Mouse (Mus musculus) neural tube, embryonic 13.5 days (tissue): ENCODE data around the gene Slc30a3. TPM values are rescaled to one million over a fixed set of nuclear protein-coding genes. Genes with fewer than 3 reads are reported as not detected.

Source experiments
- ATAC-seq: fragments of 200-750 bp; cut with Nextera tagmentation; 2 replicates; pipeline ENCODE4 v1.8.0; 2017; ENCODE audit warnings: low read depth, mild to moderate bottlenecking, moderate TSS enrichment, moderate library complexity
- H3K27ac ChIP-seq: fragments of 300-500 bp; sonication (generic); replicated peaks from 2 replicates; pipeline ENCODE4 v1.5.1; 2015; ENCODE audit warnings: moderate library complexity, mild to moderate bottlenecking, inconsistent platforms
- H3K27me3 ChIP-seq: fragments of 300-500 bp; sonication (generic); 2 replicates; pipeline ENCODE4 v1.6.1; 2015; ENCODE audit warnings: mild to moderate bottlenecking, inconsistent platforms
- H3K36me3 ChIP-seq: fragments of 300-500 bp; sonication (generic); 2 replicates; pipeline ENCODE4 v1.6.1; 2015; ENCODE audit warnings: mild to moderate bottlenecking, inconsistent platforms
- H3K4me1 ChIP-seq: fragments of 300-500 bp; sonication (generic); replicated peaks from 2 replicates; pipeline ENCODE4 v1.6.1; 2015; ENCODE audit warnings: inconsistent platforms
- H3K4me2 ChIP-seq: fragments of 300-500 bp; sonication (generic); 2 replicates; pipeline ENCODE4 v1.6.1; 2015; ENCODE audit warnings: inconsistent platforms, mild to moderate bottlenecking, moderate library complexity
- H3K4me3 ChIP-seq: fragments of 300-500 bp; sonication (generic); 2 replicates; pipeline ENCODE4 v1.5.1; 2015; ENCODE audit warnings: mild to moderate bottlenecking, inconsistent platforms
- H3K9ac ChIP-seq: fragments of 300-500 bp; sonication (generic); 2 replicates; pipeline ENCODE4 v1.6.1; 2015; ENCODE audit warnings: moderate library complexity, mild to moderate bottlenecking, inconsistent platforms
- H3K9me3 ChIP-seq: fragments of 300-500 bp; sonication (generic); 2 replicates; pipeline ENCODE4 v1.6.1; 2016; ENCODE audit warnings: inconsistent platforms
- WGBS: fragments of 180-500 bp; shearing (Covaris S2); methylation state at CpG from one replicate; pipeline ENCODE4 v1.1.7; 2015; 5-methylcytosine and 5-hydroxymethylcytosine counted together
- polyA plus RNA-seq: library from polyadenylated mRNA; unstranded; fragments of >200 nt; fragmentation: Nextera tagmentation; extraction: Ambion mirVana; gene quantifications from 2 replicates; pipeline ENCODE4 v1.2.1, GENCODE M21; 2015

Slc30a3 gene
- polyA plus RNA-seq, 1 experiment from 2014 or later: 28.9 TPM

DNA sequence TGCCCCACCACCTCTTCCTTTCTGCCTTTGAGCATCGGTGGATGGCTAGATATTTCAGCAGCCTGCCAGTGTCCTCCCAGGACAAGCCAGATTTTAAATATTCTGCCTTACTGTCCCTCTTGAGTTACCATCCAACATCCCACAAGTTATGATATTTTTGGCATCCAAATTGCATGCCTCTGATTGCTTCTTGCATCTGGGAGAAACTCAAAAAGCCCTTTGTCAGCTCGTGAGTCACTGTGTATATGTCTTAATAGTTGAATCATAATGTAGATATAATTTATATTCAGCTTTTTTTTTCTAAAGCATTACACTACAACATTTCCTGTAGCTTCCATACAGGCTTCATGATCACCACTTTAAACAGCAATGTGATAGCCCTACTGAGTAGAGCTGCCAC lies 20.9 kb downstream of the Slc30a3 start:
- WGBS: 68% methylated on average over 2 of the region's 2 CpGs
- no peak for ATAC-seq
- no peaks in the 10 kb centered on the region for H3K36me3 ChIP-seq
- H3K9me3 ChIP-seq: no peaks in the 10 kb centered on the region
- H3K27me3 ChIP-seq: peaks cover 44% of the 10 kb centered on the region
- no peak overlapping the region for H3K27ac ChIP-seq
- H3K9ac ChIP-seq: no peak overlapping the region
- no peak overlapping the region for H3K4me2 ChIP-seq
- H3K4me1 ChIP-seq: peaks cover 55% of the 10 kb centered on the region
- H3K4me3 ChIP-seq: no peak overlapping the region

DNA sequence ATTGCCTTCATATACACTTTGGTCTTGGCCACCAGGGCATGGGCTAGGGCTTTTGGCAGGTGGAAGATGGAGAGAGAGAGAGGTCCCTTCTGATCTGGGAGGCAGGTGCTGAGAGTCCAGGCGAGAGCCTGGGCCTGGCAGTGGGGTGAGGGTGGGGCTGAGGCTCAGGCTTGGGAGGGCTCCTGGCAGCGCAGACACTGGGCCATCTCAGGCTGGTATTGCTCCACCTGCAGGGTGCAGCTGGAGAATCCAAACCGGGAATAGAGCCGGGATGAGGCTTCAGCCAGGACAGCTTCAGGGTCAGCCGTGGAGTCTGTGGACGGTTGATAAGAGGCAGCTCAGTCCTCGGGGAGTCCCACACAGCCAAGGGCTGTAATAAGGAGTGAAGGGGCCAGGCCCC lies 21.4 kb downstream of the Slc30a3 start:
- peaks cover 53% of the 10 kb centered on the region for H3K4me1 ChIP-seq
- no peak for ATAC-seq
- H3K4me3 ChIP-seq: no peak overlapping the region
- no peak overlapping the region for H3K27ac ChIP-seq
- no peak overlapping the region for H3K4me2 ChIP-seq
- H3K9ac ChIP-seq: no peak overlapping the region
- no peaks in the 10 kb centered on the region for H3K36me3 ChIP-seq
- 32% methylated on average over 7 of the region's 7 CpGs for WGBS
- H3K27me3 ChIP-seq: peaks cover 39% of the 10 kb centered on the region
- H3K9me3 ChIP-seq: no peaks in the 10 kb centered on the region

DNA sequence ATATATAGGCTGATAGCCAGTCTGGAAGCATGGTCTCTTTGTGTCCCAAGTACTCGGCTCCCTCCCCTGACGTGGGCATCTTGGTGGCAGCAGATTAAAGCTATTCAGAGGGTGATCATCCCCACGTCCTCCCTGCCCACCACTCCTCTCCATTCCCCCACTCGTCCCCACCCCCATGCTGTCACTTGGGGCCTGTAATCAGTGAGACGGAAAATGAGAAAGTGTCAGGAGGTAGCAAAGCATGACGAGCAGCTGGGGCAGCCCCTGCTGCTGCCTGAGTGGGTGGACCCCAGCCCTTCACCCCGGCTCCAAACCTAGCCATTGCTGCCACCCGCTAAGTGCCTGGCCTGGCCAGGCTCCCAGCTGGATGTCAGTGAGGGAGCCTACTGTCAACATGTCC lies 24.1 kb downstream of the Slc30a3 start:
- no peak overlapping the region for H3K4me2 ChIP-seq
- H3K4me3 ChIP-seq: no peak overlapping the region
- H3K36me3 ChIP-seq: peaks cover 3% of the 10 kb centered on the region
- 0 out of 2 replicates have a peak overlapping the region, but pooled peaks have one; percentile 8 for H3K9ac ChIP-seq
- ATAC-seq: peak; percentile 42
- peak overlapping the region; percentile 80 for H3K27ac ChIP-seq
- H3K27me3 ChIP-seq: peaks cover 13% of the 10 kb centered on the region
- 5% methylated on average over 8 of the region's 8 CpGs for WGBS
- H3K9me3 ChIP-seq: no peaks in the 10 kb centered on the region
- H3K4me1 ChIP-seq: peaks cover 36% of the 10 kb centered on the region

DNA sequence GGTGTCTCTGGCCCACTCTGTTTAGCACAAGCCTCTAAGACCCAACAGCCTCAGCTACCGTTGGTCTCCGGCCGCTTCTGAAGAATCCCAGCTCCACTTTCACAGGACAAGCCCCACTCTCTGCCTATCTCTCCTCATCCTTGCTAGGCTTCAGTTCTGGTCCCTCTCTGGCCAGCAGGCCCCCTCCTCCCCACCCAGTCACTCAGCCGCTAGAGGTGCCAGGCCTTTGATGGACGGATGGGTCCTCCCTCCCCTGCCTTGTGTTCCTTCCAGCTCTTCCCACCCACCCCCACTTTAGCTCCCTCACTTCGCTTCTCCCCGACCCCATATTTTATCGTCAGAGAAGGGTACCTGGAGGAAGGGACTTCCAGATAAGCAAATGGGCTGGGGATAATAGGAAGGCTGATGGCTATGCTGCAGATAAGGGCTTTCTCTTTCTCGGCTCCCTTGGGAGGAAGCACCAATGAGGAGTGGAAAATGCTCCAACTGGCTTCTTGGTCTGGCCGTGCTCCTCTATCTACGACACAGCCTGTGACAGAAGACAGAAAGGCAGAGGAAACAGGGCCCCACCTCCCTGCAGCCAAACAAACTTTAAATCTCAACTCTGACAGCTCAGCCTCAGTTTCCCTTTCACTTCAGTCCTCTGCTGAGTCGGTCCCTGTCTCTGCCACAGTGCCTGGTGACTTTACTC lies 25.0 kb downstream of the Slc30a3 start:
- peaks cover 4% of the 10 kb centered on the region; the same call in 1 of the 2 replicates for H3K27me3 ChIP-seq
- H3K4me2 ChIP-seq: 0 out of 2 replicates have a peak overlapping the region, but pooled peaks have one; percentile 1
- peak; percentile 36 for ATAC-seq
- H3K4me3 ChIP-seq: no peak overlapping the region
- peak overlapping the region; percentile 80 for H3K27ac ChIP-seq
- peak overlapping the region; percentile 6; the same call in 1 of the 2 replicates for H3K9ac ChIP-seq
- WGBS: 41% methylated on average over 12 of the region's 12 CpGs
- H3K4me1 ChIP-seq: peaks cover 36% of the 10 kb centered on the region
- H3K9me3 ChIP-seq: no peaks in the 10 kb centered on the region
- peaks cover 12% of the 10 kb centered on the region for H3K36me3 ChIP-seq

DNA sequence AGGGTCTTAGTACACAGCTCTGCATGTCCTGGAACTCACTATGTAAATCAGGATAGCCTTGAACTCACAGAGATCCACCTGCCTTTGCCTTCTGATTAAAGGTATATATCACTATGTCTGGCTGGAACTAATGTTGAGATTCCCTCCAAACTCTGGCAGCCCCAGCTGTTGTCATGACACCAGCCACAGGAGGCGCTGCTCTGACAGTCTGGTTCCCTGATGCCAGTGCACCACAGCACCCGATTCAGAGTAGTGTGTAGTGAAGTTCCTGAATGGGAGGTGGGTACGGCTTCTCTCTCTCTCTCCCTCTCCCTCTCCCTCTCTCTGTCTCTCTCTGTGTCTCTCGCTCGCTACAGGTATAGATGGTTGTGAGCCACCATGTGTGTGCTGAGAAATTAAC lies 25.7 kb downstream of the Slc30a3 start:
- ATAC-seq: peak; percentile 7; the same call in 1 of the 2 replicates
- 9% methylated on average over 5 of the region's 5 CpGs for WGBS

DNA sequence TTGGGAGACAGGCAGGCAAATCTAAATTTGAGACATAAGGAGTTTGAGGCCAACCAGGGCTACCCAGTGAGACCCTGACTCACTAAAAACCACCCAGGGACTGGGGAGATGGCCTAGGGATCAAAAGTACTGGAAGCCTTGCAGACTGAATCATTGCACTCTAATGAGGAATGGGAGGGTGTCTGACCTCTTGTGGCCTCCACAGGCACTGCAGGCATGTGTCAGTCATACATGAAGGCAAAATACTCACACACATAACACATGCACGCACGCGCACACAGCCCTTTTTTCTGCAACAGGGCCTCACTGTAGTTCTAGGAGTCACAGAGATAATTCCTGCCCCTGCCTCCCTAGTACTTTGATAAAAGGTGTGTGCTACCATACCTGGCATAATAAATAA lies 26.7 kb downstream of the Slc30a3 start:
- Histone ChIP-seq H3K36me3 (peaks cover 29% of the 10 kb centered on the region), H3K4me1 (peaks cover 29% of the 10 kb centered on the region), H3K9ac (no peak overlapping the region), H3K27me3 (no peaks in the 10 kb centered on the region), H3K9me3 (no peaks in the 10 kb centered on the region), H3K4me3 (no peak overlapping the region), H3K4me2 (no peak overlapping the region), H3K27ac (no peak overlapping the region)
- ATAC-seq: no peak
- 77% methylated on average over 3 of the region's 3 CpGs for WGBS

More for the DNA sequence above, 25.7 kb downstream of the Slc30a3 start:
- H3K27ac ChIP-seq: peak overlapping the region; percentile 80; the same call in 1 of the 2 replicates
- no peaks in the 10 kb centered on the region for H3K9me3 ChIP-seq
- H3K27me3 ChIP-seq: no peaks in the 10 kb centered on the region
- H3K9ac ChIP-seq: no peak overlapping the region
- H3K4me1 ChIP-seq: peaks cover 36% of the 10 kb centered on the region
- H3K4me3 ChIP-seq: no peak overlapping the region
- no peak overlapping the region for H3K4me2 ChIP-seq
- peaks cover 19% of the 10 kb centered on the region for H3K36me3 ChIP-seq

DNA sequence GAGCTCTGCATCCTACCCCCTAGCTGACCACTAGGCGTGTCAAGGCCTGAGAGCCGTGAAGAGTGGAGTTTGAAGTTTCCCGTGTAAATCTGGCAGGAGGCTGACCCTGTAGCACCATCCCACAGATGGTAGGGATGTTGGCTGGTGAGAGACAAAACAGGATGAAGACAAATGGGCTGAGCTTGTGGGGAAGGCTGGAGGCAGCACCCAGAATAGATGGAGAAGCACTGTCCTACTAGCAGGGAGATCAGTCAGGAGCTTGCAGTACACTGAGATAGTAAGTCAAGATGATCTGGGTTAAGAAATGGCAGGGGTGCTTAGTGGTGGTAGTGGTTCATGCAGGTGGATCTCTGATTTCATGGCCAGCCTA lies 27.3 kb downstream of the Slc30a3 start:
- H3K4me1 ChIP-seq: peaks cover 25% of the 10 kb centered on the region
- H3K4me3 ChIP-seq: no peak overlapping the region
- H3K27ac ChIP-seq: no peak overlapping the region
- 71% methylated on average over 3 of the region's 3 CpGs for WGBS
- peaks cover 35% of the 10 kb centered on the region for H3K36me3 ChIP-seq
- no peaks in the 10 kb centered on the region for H3K27me3 ChIP-seq
- no peak overlapping the region for H3K4me2 ChIP-seq
- no peaks in the 10 kb centered on the region for H3K9me3 ChIP-seq
- no peak for ATAC-seq
- H3K9ac ChIP-seq: no peak overlapping the region

GRCm38 (mm10) chr5:31080059-31080794 lies 27.8 kb downstream of the Slc30a3 start:
- Histone ChIP-seq H3K27ac (no peak overlapping the region), H3K4me2 (no peak overlapping the region), H3K36me3 (peaks cover 40% of the 10 kb centered on the region), H3K4me1 (peaks cover 25% of the 10 kb centered on the region), H3K27me3 (no peaks in the 10 kb centered on the region), H3K4me3 (no peak overlapping the region), H3K9me3 (no peaks in the 10 kb centered on the region), H3K9ac (no peak overlapping the region)
- WGBS: 85% methylated on average over 13 of the region's 13 CpGs
- no peak for ATAC-seq

- peaks cover 79% of the 10 kb centered on the region for H3K36me3 ChIP-seq
- no peak overlapping the region for H3K4me2 ChIP-seq
- no peak overlapping the region for H3K9ac ChIP-seq
- no peak overlapping the region for H3K27ac ChIP-seq
- no peak overlapping the region for H3K4me3 ChIP-seq
- no peaks in the 10 kb centered on the region for H3K9me3 ChIP-seq
- ATAC-seq: no peak
- H3K4me1 ChIP-seq: no peaks in the 10 kb centered on the region
- no peaks in the 10 kb centered on the region for H3K27me3 ChIP-seq
- 92% methylated on average over 13 of the region's 13 CpGs for WGBS
Observed at GRCm38 (mm10) chr5:31076346-31076745, 31.7 kb downstream of the Slc30a3 start.

GRCm38 (mm10) chr5:31073176-31073575 lies 34.9 kb downstream of the Slc30a3 start:
- Histone ChIP-seq H3K36me3 (peaks cover 100% of the 10 kb centered on the region), H3K27me3 (no peaks in the 10 kb centered on the region), H3K4me3 (no peak overlapping the region), H3K4me2 (no peak overlapping the region), H3K9me3 (no peaks in the 10 kb centered on the region), H3K9ac (no peak overlapping the region), H3K4me1 (no peaks in the 10 kb centered on the region), H3K27ac (no peak overlapping the region)
- WGBS: 91% methylated on average over 12 of the region's 12 CpGs
- no peak for ATAC-seq

DNA sequence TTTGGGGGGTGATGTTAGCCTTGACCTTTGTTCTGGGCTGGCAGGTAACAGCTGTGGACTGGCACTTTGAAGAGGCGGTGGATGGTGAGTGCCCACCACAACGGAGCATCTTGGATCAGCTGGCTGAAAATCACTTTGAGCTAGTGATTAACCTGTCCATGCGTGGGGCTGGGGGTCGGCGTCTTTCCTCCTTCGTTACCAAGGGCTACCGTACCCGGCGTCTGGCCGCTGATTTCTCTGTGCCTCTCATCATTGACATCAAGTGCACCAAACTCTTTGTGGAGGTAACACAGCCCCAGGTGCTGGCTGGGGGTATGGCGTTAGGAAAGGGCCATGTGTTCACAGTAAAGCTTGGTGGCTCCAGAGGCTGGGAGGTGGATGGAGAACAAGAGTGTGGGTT lies 36.2 kb downstream of the Slc30a3 start:
- H3K27me3 ChIP-seq: no peaks in the 10 kb centered on the region
- no peak overlapping the region for H3K4me2 ChIP-seq
- no peak overlapping the region for H3K27ac ChIP-seq
- no peak overlapping the region for H3K9ac ChIP-seq
- no peaks in the 10 kb centered on the region for H3K9me3 ChIP-seq
- WGBS: 93% methylated on average over 11 of the region's 11 CpGs
- no peak for ATAC-seq
- no peak overlapping the region for H3K4me3 ChIP-seq
- no peaks in the 10 kb centered on the region for H3K4me1 ChIP-seq
- peaks cover 100% of the 10 kb centered on the region for H3K36me3 ChIP-seq

- H3K9ac ChIP-seq: no peak overlapping the region
- H3K36me3 ChIP-seq: peaks cover 100% of the 10 kb centered on the region
- no peaks in the 10 kb centered on the region for H3K9me3 ChIP-seq
- 97% methylated on average over 2 of the region's 2 CpGs for WGBS
- no peak overlapping the region for H3K27ac ChIP-seq
- no peak overlapping the region for H3K4me3 ChIP-seq
- H3K4me1 ChIP-seq: no peaks in the 10 kb centered on the region
- no peak overlapping the region for H3K4me2 ChIP-seq
- no peak for ATAC-seq
- H3K27me3 ChIP-seq: no peaks in the 10 kb centered on the region
Observed at GRCm38 (mm10) chr5:31071059-31071458, 37.0 kb downstream of the Slc30a3 start.
